Mouse (Mus musculus) bone marrow, adult 2 months (tissue): ENCODE results near the gene Comp.

Source experiments
- CTCF ChIP-seq: fragments of 200-500 bp; IDR thresholded peaks from 2 replicates; pipeline ENCODE4 v1.5.1; 2011; ENCODE audit warnings: low read length, control low read depth; ENCODE audit not compliant: control insufficient read depth, insufficient read depth
- POLR2A ChIP-seq: fragments of 200-500 bp; IDR thresholded peaks from 2 replicates; pipeline ENCODE4 v1.6.1; 2011; ENCODE audit warnings: low read depth, mild to moderate bottlenecking, control low read depth, low read length, borderline replicate concordance; ENCODE audit not compliant: control insufficient read depth

DNA sequence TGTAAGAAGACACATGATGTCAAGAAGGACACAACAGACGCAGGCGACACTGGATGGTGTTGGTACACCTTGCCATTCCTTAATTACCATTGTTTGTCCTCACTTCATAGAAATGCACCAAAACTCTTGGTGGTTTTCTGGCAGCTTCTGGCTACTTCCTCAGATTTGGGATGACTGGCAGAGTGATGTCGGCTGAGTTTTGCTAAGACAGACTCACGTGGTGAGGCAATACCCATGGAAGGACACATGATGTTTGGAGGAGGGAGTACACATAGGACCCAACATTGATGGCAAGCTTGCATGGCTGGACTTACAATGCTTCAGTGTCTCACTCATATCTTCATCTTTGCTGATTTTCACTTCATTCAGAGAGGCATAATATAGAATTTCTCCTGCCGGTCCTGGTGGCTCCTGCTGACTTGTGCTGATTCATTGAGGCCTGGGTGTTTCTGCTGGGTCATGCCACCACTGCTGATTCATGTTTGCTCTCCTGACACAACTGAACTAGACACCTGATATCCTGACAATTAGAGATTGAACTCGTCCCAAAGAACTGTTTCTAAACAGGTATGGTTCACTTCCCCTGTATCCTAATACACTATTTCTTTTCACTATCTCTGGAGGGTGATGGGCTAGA, 41.1 kb downstream of the Comp start:
- no peak for TF ChIP-seq CTCF
- no peak for TF ChIP-seq POLR2A
